Mouse (Mus musculus) kidney, adult 2 months (tissue): ENCODE results near the gene Ube2q2. TPM values are rescaled to one million over a fixed set of nuclear protein-coding genes. Genes with fewer than 3 reads are reported as not detected.

Source experiments
- DNase-seq: peaks from one replicate; pipeline ENCODE4 v3.0.0; 2021
- H3K27ac ChIP-seq: fragments of 200-500 bp; 2 replicates; pipeline ENCODE4 v1.5.1; 2012; ENCODE audit warnings: low read depth, low read length, control low read depth, inconsistent platforms; ENCODE audit not compliant: insufficient read depth
- H3K27me3 ChIP-seq: fragments of 200-500 bp; replicated peaks from 2 replicates; pipeline ENCODE4 v1.6.1; 2012; ENCODE audit warnings: mild to moderate bottlenecking, moderate library complexity, low read length, inconsistent platforms; ENCODE audit not compliant: control insufficient read depth, insufficient read depth
- H3K36me3 ChIP-seq: fragments of 200-500 bp; 2 replicates; pipeline ENCODE4 v1.6.1; 2012; ENCODE audit warnings: mild to moderate bottlenecking, moderate library complexity, low read length, inconsistent platforms; ENCODE audit not compliant: control insufficient read depth, insufficient read depth
- H3K4me1 ChIP-seq: fragments of 200-500 bp; 2 replicates; pipeline ENCODE4 v1.6.1; 2011; ENCODE audit warnings: low read length; ENCODE audit not compliant: control insufficient read depth, insufficient read depth
- H3K4me3 ChIP-seq: fragments of 200-500 bp; 2 replicates; pipeline ENCODE4 v1.5.1; 2011; ENCODE audit warnings: mild to moderate bottlenecking, low read depth, low read length, control low read depth; ENCODE audit not compliant: insufficient read depth
- CTCF ChIP-seq: fragments of 200-500 bp; conservative IDR thresholded peaks from 2 replicates; pipeline ENCODE4 v1.5.1; 2011; ENCODE audit warnings: low read depth, mild to moderate bottlenecking, control low read depth, low read length, moderate library complexity, mixed read lengths; ENCODE audit not compliant: insufficient read depth, insufficient read length
- POLR2A ChIP-seq: fragments of 200-500 bp; IDR thresholded peaks from one replicate; pipeline ENCODE4 v1.6.1; 2011; ENCODE audit warnings: low read depth, low read length, control low read depth
- WGBS: fragments of 180-500 bp; shearing (Covaris S2); methylation state at CpG from one replicate; pipeline ENCODE4 v1.1.7; 2018; 5-methylcytosine and 5-hydroxymethylcytosine counted together
- polyA plus RNA-seq: library from polyadenylated mRNA; depleted of rRNA; stranded (reverse); fragments of >200 nt; gene quantifications from 2 replicates; pipeline ENCODE4 v1.2.3, GENCODE M21; 2012

Gene Ube2q2
- polyA plus RNA-seq, 1 experiment, result 10.7 TPM

DNA sequence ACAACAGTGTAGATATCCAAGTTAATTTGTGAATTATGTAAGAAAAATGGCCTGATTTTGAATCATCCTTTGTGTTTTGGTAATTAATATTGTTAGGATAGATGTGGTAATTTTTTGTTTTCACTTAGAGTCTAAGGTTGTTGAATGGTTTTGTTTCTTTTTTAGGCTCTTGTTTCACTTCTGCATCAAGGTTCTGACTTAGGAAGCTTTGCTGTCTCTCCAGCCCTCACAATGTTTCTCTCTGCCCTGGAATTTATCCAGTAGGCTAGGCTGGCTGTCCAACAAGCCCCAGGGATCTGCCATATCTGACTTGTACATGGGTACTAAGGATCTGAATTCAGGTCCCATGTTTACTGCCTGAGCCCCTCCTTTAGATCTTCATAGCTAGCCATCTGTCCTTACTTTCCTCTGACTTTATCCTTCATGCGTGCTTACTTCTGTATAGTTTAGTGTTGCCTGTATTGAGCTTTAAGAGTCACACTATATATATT is 23.6 kb downstream of the Ube2q2 start:
- Histone ChIP-seq H3K27ac (no peak overlapping the region), H3K27me3 (no peaks in the 10 kb centered on the region), H3K4me1 (no peaks in the 10 kb centered on the region), H3K36me3 (peaks cover 1% of the 10 kb centered on the region; the same call in 1 of the 2 replicates), H3K4me3 (no peak overlapping the region)
- DNase-seq, result no peak
- TF ChIP-seq POLR2A (no peak), CTCF (no peak)
- 98% methylated on average over 1 of the region's 1 CpGs for WGBS

DNA sequence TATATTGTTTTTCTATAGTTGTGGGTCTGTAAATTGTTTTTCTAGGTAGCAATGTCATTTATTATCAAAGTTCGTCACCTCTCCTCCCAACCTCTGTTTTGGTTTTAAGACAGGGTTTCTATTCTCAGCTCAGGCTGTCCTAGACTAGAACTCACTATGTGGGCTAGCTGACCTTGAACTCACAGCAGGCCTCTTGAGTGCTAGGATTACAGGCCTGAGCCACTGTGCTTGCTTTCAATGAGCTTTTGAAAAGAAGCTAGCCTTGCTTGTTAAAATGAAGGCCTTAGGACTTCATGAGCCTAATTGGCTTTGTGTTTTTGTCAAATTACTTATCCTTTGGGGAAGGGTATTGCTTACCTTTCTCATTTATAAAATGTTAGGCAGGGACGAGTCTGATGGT is 25.6 kb downstream of the Ube2q2 start:
- Histone ChIP-seq H3K36me3 (peaks cover 1% of the 10 kb centered on the region; the same call in 1 of the 2 replicates), H3K27ac (no peak overlapping the region), H3K4me1 (no peaks in the 10 kb centered on the region), H3K27me3 (no peaks in the 10 kb centered on the region), H3K4me3 (no peak overlapping the region)
- TF ChIP-seq POLR2A (no peak), CTCF (no peak)
- no peak for DNase-seq
- WGBS, result 87% methylated on average over 2 of the region's 2 CpGs

DNA sequence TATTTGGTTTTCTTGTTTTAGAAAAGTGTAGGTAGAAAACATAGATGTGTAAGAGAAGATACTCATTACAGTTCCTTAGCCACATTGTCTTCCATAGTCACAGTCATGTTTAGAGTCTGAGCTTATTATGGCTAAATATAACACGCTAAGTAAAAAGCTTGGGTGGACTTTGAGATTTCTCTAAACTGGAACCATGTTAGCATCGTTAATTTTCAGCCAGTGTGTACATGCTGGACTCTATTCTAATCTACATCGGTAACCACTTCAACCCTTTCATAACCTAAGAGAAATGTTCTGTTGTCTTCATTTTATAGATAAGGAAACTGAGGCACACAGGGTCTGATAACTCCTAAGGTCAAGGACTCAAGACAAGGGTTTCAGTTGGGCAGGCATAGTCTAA is 47.2 kb downstream of the Ube2q2 start:
- no peaks in the 10 kb centered on the region; the same call in 1 of the 2 replicates for H3K4me1 ChIP-seq
- H3K27me3 ChIP-seq, result no peaks in the 10 kb centered on the region
- no peak overlapping the region for H3K4me3 ChIP-seq
- TF ChIP-seq CTCF (no peak), POLR2A (no peak)
- no peak overlapping the region for H3K27ac ChIP-seq
- 56% methylated on average over 3 of the region's 3 CpGs for WGBS
- peak; percentile 57 for DNase-seq
- no peaks in the 10 kb centered on the region; the same call in 1 of the 2 replicates for H3K36me3 ChIP-seq

DNA sequence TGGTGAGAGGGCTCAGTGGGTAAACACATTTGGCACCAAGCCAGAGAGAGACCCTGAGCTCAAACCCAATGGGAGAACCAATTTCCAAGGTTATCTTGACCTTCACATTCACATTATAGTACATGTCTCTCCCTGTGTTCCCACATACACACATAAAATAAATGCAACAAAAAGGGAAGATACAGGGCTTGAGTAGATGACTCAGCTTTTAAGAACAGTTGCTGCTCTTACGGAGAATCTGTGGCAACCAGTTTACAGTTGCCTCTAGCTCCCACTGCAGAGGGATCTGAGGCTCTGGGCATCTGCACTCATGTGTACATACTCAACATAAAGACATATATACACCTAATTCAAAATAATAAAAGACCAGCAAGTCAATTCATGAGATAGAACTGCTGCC is 49.6 kb downstream of the Ube2q2 start:
- H3K4me1 ChIP-seq, result no peaks in the 10 kb centered on the region; the same call in 1 of the 2 replicates
- no peak overlapping the region for H3K27ac ChIP-seq
- no peaks in the 10 kb centered on the region; the same call in 1 of the 2 replicates for H3K36me3 ChIP-seq
- 91% methylated on average over 1 of the region's 1 CpGs for WGBS
- H3K27me3 ChIP-seq, result no peaks in the 10 kb centered on the region
- H3K4me3 ChIP-seq, result no peak overlapping the region
- DNase-seq, result no peak
- TF ChIP-seq CTCF (no peak), POLR2A (no peak)

DNA sequence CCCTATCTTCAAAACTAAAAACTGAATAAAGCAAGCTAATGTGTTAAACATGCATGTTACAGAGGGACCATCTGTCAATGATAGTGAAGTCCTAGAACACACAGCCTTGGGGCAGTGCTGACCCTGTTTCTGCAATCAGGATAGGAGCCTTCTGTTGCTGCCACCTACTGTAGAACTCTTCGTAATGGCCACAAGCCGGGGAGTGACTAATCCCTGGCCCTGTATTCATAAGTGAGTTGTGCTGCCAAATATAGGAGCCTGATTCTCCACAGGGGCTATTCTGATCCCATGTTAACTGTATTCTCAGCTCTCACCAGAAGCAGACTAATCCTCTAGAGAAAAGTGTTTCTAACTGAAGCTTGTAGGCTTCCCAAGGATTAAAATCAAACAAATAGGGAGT is 50.7 kb downstream of the Ube2q2 start:
- WGBS, result 78% methylated on average over 2 of the region's 2 CpGs

DNA sequence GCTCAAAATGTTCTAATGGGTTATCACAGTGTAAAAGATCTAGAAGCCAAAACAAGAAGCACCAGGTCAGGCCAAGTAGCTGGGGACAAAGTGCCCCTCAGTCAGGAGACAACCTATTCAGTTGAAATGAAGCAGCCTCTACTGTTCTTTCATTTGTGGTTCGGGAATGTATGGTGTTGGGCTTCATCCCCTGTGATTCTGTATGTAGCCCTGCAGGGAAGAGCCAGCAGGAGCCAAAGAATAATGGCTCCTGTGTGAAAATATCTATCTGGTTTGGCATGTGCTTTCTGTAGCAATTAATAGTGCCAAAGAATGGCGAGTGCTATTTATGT is 59.8 kb downstream of the Ube2q2 start:
- DNase-seq, result no peak
- no peak for TF ChIP-seq POLR2A
- no peak for TF ChIP-seq CTCF

More for the DNA sequence above, 50.7 kb downstream of the Ube2q2 start:
- no peaks in the 10 kb centered on the region for H3K36me3 ChIP-seq
- TF ChIP-seq CTCF, result peak; percentile 18; the same call in 1 of the 2 replicates
- no peak for TF ChIP-seq POLR2A
- no peaks in the 10 kb centered on the region; the same call in 1 of the 2 replicates for H3K4me1 ChIP-seq
- H3K27ac ChIP-seq, result no peak overlapping the region
- no peak overlapping the region for H3K4me3 ChIP-seq
- H3K27me3 ChIP-seq, result no peaks in the 10 kb centered on the region
- DNase-seq, result no peak

DNA sequence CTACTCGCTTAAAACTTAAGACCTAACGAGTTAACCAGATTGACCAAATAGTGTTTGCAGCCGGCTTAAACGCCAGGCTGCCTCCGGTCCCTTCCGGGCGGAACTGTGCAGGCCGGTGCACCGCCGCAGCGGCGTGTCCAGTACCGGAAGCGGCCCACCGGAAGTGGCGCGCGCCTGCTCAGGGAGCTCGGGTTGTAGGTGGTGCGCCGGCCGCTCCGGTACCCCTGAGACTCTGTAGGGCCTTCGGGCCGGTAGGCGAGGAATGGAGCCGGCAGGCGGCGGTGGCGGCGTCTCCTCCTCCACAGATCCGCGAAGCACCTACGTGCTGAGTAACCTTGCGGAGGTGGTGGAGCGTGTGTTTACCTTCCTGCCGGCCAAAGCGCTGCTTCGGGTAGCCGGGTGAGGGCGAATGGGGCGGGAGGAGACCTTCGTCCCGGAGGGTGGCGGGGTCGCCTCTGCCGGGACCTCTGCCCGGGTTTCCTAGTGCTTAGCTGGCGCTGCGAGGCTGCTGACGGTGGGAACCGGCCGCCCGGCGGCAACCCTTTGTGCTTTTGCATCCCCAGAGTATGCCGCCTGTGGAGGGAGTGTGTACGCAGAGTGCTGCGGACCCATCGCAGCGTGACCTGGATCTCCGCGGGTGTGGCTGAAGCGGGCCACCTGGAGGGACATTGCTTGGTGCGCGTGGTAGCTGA is 60.3 kb downstream of the Ube2q2 start, which contains the start of gene Fbxo22:
Gene Fbxo22, plus strand, starts transcription at position 136 of the 692 bp plus-strand sequence.
- Histone ChIP-seq H3K27me3 (no peaks in the 10 kb centered on the region), H3K27ac (peak within 1 kb of the TSS; percentile 89), H3K36me3 (no peaks in the 10 kb centered on the region; the same call in 1 of the 2 replicates), H3K4me3 (peak within 1 kb of the TSS; percentile 91), H3K4me1 (peaks cover 20% of the 10 kb centered on the region; the same call in 1 of the 2 replicates)
- peak; percentile 92 for DNase-seq
- WGBS, result under 1% methylated on average over 65 of the region's 65 CpGs
- TF ChIP-seq POLR2A, result peak; percentile 51
- no peak for TF ChIP-seq CTCF

More for the DNA sequence above, 59.8 kb downstream of the Ube2q2 start:
- Histone ChIP-seq H3K4me3 (peak overlapping the region; percentile 91), H3K36me3 (no peaks in the 10 kb centered on the region), H3K27ac (peak overlapping the region; percentile 89), H3K27me3 (no peaks in the 10 kb centered on the region), H3K4me1 (peaks cover 20% of the 10 kb centered on the region; the same call in 1 of the 2 replicates)
- WGBS, result 2% methylated on average over 2 of the region's 2 CpGs
